Mouse (Mus musculus): ENCODE results near the gene Haghl.
A peak's percentile ranks its signal among the peaks of the same experiment; 100 is the strongest.

The Haghl gene

GRCm38 (mm10) chr17:25786781-25787504 lies 1.5 kb upstream of the Haghl start:
- no peak for DNase-seq (ENCODE audit: low spot score)

GRCm38 (mm10) chr17:25786280-25786679 lies 807 bp upstream of the Haghl start, which contains the start of gene Ccdc78:
Ccdc78 (plus strand) TSS chr17:25786580.
- DNase-seq (ENCODE audit: low spot score) = no peak

GRCm38 (mm10) chr17:25783861-25784574 lies 1.5 kb downstream of the Haghl start:
- DNase-seq (ENCODE audit: low spot score) = no peak

DNA sequence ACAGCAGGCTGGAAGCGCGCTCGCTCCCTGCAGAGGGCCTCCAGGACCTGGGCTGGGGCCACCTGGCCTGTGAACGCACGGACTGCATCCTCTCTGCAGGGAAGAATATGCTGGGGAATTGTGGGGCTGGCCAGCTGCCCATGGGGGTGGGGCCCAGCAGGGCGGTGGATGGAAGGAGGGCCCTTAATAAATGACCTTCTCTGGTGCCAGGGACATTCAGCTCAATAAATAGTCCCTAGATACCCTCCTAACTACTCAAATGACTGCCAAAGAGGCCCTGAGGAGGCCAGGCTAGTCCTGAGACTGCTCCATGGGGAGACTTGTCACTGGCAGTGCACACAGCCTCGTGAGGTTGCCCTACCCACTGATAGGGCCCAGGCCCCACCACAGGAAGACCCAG lies 2.4 kb downstream of the Haghl start:
- no peak for DNase-seq (ENCODE audit: low spot score)

DNA sequence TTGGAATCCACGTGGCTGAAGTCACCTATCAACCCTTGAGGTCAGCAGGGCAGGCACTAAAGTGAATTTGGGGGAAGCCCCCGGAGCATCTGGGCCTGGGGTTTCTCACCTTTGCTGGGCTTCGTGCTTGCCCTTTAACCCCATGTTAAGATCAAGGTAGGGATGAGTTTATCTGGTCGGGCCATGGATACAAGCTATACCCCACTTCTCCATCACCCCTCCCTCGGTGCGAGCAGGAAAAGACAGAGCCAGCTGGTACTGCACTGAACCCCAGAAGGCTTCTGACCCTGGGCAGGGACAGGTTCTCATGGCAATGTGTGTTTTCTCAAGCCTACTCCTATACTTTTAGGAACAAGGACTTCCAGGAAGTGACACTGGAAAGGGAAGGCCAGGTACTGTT lies 4.1 kb downstream of the Haghl start:
- DNase-seq (ENCODE audit: low spot score) = no peak

GRCm38 (mm10) chr17:25777948-25778347 lies 7.5 kb downstream of the Haghl start:
- no peak for DNase-seq (ENCODE audit: low spot score)

DNA sequence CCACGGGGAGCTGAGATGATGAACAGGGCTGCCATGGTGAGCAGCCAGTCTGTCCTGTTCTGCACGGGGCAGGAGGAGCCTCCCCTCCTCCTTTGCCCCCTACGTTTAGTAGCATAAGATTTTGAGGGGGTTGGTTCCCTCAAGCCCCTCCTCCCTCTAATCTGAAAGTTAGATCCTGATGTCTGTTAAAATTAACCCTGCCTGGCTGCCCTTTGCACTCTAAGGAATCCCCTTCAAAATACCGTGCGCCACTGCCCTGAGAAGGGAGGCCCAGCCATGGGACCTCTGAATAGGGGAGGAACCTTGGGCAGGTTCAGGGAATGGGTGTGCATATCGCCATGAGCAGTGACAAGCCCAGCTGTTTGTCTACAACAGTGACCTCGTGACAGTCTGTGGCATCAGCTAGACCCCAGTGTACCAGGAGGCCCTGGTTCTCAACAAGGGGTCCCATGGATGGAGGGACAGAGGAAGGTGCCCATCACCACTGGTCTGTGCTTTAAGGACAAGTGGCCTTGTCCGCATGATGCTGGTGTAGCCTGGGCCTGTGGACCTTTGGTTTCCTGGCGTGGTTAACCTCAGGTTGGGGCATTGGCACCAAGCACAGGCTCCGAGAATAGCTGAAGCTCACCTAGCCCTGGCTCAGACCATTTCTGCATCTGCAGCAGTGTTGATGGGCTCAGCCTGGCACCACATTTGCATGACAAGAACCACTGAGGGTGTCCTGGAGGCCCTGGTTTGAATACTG lies 10.0 kb downstream of the Haghl start:
- no peak for DNase-seq (ENCODE audit: low spot score)

DNA sequence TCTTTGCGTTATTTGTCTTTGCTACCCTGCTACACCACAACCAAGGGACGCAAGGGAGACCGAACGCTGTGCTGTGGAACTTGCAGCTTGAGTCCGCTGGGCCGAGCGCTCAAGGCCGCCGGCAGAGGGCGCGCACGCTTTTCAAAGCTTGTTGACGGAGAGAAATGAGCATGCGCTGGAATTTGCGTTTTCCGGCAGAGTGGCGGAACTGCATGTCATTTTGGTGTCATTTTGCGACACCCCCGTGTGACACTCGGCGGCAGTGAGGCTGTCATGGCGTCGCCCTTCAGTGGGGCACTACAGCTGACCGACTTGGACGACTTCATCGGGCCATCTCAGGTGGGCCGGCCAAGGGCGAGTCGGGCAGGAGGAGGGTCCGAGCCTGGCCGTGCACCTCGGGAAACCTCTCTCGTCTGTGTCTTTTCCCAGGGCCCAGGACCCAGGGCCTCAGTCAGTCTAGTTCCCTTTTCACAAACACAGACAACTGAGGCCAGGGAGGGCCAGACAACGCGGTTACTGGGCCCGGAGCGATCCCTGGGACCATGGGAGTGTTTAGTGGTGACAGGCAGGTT lies 11.8 kb downstream of the Haghl start, which contains the start of gene Narfl:
Gene Narfl (plus strand): TSS at position 228 of the 572 bp plus-strand sequence.
- DNase-seq (ENCODE audit: low spot score) = peak; percentile 95

- no peak for DNase-seq (ENCODE audit: low spot score)
Measured at GRCm38 (mm10) chr17:25769331-25769730, 16.1 kb downstream of the Haghl start.

- no peak for DNase-seq (ENCODE audit: low spot score)
Measured at GRCm38 (mm10) chr17:25765886-25766285, 19.6 kb downstream of the Haghl start.

- no peak for DNase-seq (ENCODE audit: low spot score)
Measured at GRCm38 (mm10) chr17:25762591-25762990, 22.9 kb downstream of the Haghl start.

DNA sequence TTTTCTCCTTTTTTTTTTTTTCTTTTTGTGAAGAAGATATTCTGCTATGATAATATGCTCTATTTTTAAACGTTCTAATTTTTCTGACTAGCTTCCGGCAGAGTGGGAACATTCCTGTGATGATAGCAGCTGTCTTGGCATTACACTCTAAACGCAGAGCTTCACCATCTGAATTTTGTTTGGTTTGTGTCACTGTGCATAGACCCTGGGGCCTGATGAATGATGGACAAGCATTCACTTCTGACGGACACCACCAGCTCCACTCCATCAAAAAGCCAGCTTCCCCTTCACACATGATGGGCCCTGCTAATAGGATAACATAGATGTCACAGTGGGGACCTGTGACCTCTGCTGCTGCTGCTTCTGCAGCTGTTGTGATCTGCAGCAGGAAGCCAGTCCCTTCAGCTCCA lies 23.9 kb downstream of the Haghl start:
- DNase-seq (ENCODE audit: low spot score) = no peak

GRCm38 (mm10) chr17:25760148-25760547 lies 25.3 kb downstream of the Haghl start:
- DNase-seq (ENCODE audit: low spot score) = no peak

DNA sequence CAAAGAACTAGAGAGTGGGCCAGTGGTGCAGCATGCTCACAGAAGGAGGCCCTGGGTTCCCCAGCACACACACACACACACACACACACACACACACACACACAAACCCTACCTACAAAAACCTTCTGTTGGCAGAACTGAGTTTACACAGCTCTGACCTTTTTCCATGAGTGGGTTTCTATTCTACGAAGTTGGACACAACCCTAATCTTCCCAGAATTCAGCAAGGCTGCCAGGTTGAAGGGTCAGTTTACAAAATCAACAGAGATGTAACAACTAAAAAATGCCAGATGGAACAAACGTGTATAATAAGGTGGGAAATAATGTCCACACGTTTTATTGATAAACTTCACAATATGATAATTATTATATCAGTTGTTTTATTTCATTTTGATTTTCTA lies 27.8 kb downstream of the Haghl start:
- DNase-seq (ENCODE audit: low spot score) = no peak

- DNase-seq (ENCODE audit: low spot score) = no peak
Measured at GRCm38 (mm10) chr17:25756378-25757242, 28.9 kb downstream of the Haghl start.

- DNase-seq (ENCODE audit: low spot score) = no peak
Measured at GRCm38 (mm10) chr17:25755627-25756377, 29.7 kb downstream of the Haghl start.

GRCm38 (mm10) chr17:25755086-25755485 lies 30.4 kb downstream of the Haghl start:
- DNase-seq (ENCODE audit: low spot score) = no peak

DNA sequence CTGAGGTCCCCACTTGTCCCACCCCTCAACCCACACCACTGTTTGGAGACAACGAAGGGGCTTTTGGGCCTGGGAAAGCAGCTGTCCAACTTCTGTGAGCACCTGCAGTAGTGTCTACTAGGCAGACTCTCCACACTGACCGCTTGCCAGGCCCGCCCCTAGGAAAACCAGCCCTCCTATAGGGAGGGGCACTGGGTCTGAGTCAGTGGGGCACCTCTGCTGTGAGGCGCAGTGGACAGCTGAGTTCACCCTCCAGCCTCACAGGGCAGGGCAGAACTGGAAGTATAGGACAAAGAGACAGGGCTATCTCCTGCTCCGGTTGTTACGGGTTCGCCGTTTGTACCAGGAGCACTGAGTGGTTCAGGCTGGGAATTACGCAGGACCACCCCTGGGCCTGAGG lies 31.2 kb downstream of the Haghl start, which contains the start of gene Msln:
Gene Msln (minus strand): TSS at position 138 of the 400 bp plus-strand sequence.
- DNase-seq (ENCODE audit: low spot score) = no peak

DNA sequence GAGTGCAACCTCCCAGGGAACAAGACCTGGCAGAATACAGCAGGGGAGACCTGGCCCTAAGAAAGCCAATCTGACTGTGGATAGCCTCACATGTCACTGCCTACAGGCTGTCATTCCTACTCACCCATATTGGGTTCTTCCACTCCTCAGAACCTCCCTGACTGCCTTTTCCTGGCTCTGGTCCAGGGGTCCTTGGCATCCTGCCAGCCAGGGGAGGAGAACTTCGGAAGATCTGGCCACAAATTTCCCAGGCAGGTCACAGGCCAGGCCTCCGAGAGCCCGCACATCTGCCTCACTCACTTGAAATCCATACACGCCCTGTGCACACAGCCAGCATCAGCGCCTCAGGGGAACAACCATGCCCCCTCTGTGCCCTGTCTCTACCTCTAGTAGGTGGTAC lies 34.0 kb downstream of the Haghl start:
- no peak for DNase-seq (ENCODE audit: low spot score)

- no peak for DNase-seq (ENCODE audit: low spot score)
Measured at GRCm38 (mm10) chr17:25749314-25749713, 36.2 kb downstream of the Haghl start.

DNA sequence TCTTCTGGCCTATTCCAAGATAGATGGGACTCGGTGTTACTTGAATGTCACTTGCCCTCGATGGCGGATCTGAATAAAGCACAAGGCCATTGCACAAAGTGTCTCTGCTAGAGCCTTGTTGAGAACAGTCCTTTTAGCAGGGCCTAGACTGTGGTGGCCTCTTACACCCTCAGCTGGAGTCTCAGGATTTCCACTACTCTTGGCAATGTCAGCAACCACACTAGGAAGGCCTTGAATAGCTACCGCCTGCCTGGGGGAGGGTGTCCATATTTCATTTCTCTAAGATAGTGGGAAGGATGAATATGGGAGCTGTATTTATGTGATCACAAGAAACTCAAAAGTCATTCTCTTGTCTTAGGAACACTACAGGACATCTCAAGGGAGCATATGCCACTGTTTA lies 37.2 kb downstream of the Haghl start:
- no peak for DNase-seq (ENCODE audit: low spot score)
